Mouse (Mus musculus) stomach, postnatal 0 days (tissue): ENCODE data around the gene Tgfbr2.

Experiments
- CTCF ChIP-seq: IDR thresholded peaks from 2 replicates; pipeline ENCODE4 v1.5.1; 2016; ENCODE audit warnings: antibody characterized with exemption, low read depth, mild to moderate bottlenecking, moderate library complexity
- EP300 ChIP-seq: optimal IDR thresholded peaks from 2 replicates; pipeline ENCODE3; 2016; ENCODE audit warnings: antibody characterized with exemption

- no peak for TF ChIP-seq CTCF
- TF ChIP-seq EP300: no peak
Measured at GRCm38 (mm10) chr9:116181608-116182007, 6.4 kb upstream of the Tgfbr2 start.
